Mouse (Mus musculus): ENCODE measurements around the gene Yif1b. TPM values are rescaled to one million over a fixed set of nuclear protein-coding genes. Genes with fewer than 3 reads are reported as not detected.
A peak's percentile ranks its signal among the peaks of the same experiment; 100 is the strongest.

Yif1b gene
- total RNA-seq, 1 experiment, result 201 TPM

- no peaks in the 10 kb centered on the region; the same call in 1 of the 2 replicates for H3K36me3 ChIP-seq (ENCODE audit: control insufficient read depth, insufficient read depth, low read length, poor library complexity, severe bottlenecking)
- in situ Hi-C loops (cut with MboI; ENCODE audit: low sequenced_read_pairs in 2 of 2, unreplicated experiment in 2 of 2), result no loop called here
- no peak overlapping the region for H3K27ac ChIP-seq (ENCODE audit: insufficient read depth, low read depth, low read length, poor library complexity, severe bottlenecking)
- peaks cover 4 to 20% of the 10 kb centered on the region in 2 experiments; a peak in 3 of 4 replicates for H3K4me1 ChIP-seq (ENCODE audit: control insufficient read depth in 2 of 2, insufficient read depth in 2 of 2, low read length in 2 of 2, poor library complexity in 1 of 2)
- H3K9me3 ChIP-seq (ENCODE audit: control insufficient read depth, insufficient read depth, low read depth, low read length), result no peaks in the 10 kb centered on the region
- TF ChIP-seq CHD2 (IDR thresholded peaks at IDR 0.05; ENCODE audit: low read depth, low read length) (no peak), ZC3H11A (IDR thresholded peaks at IDR 0.05; ENCODE audit: borderline replicate concordance, low read depth, low read length) (no peak), MAFK (IDR thresholded peaks at IDR 0.05; ENCODE audit: insufficient read depth, low read depth, low read length) (no peak), HCFC1 (IDR thresholded peaks at IDR 0.05; ENCODE audit: borderline replicate concordance, insufficient read depth, low read length) (no peak), ZNF384 (IDR thresholded peaks at IDR 0.05; ENCODE audit: low read depth, low read length) (no peak)
- no peak for DNase-seq (ENCODE audit: low read depth, low spot score)
- no peak overlapping the region for H3K4me3 ChIP-seq (ENCODE audit: insufficient read depth in 1 of 2, low read depth in 1 of 2, low read length in 2 of 2, poor library complexity in 1 of 2, severe bottlenecking in 1 of 2)
- no peak overlapping the region for H3K9ac ChIP-seq (ENCODE audit: insufficient read depth, low read depth, low read length, poor library complexity, severe bottlenecking)
Measured at GRCm38 (mm10) chr7:29287481-29287880, 49.4 kb downstream of the Yif1b start.

- Histone ChIP-seq H3K4me1 (ENCODE audit: control insufficient read depth in 2 of 2, insufficient read depth in 2 of 2, low read length in 2 of 2, poor library complexity in 1 of 2) (peaks cover 8 to 24% of the 10 kb centered on the region in 2 experiments; a peak in 3 of 4 replicates), H3K4me3 (ENCODE audit: insufficient read depth in 1 of 2, low read depth in 1 of 2, low read length in 2 of 2, poor library complexity in 1 of 2, severe bottlenecking in 1 of 2) (no peak overlapping the region), H3K36me3 (ENCODE audit: control insufficient read depth, insufficient read depth, low read length, poor library complexity, severe bottlenecking) (peaks cover 2% of the 10 kb centered on the region; the same call in 1 of the 2 replicates), H3K9me3 (ENCODE audit: control insufficient read depth, insufficient read depth, low read depth, low read length) (no peaks in the 10 kb centered on the region), H3K27ac (ENCODE audit: insufficient read depth, low read depth, low read length, poor library complexity, severe bottlenecking) (no peak overlapping the region), H3K9ac (ENCODE audit: insufficient read depth, low read depth, low read length, poor library complexity, severe bottlenecking) (no peak overlapping the region)
- DNase-seq (ENCODE audit: low read depth, low spot score), result no peak
- in situ Hi-C loops (cut with MboI; ENCODE audit: low sequenced_read_pairs in 2 of 2, unreplicated experiment in 2 of 2), result no loop called here
- no peak for TF ChIP-seq HCFC1 (IDR thresholded peaks at IDR 0.05; ENCODE audit: borderline replicate concordance, insufficient read depth, low read length)
- no peak for TF ChIP-seq ZC3H11A (IDR thresholded peaks at IDR 0.05; ENCODE audit: borderline replicate concordance, low read depth, low read length)
- TF ChIP-seq ZNF384 (IDR thresholded peaks at IDR 0.05; ENCODE audit: low read depth, low read length), result no peak
- no peak for TF ChIP-seq MAFK (IDR thresholded peaks at IDR 0.05; ENCODE audit: insufficient read depth, low read depth, low read length)
- TF ChIP-seq CHD2 (IDR thresholded peaks at IDR 0.05; ENCODE audit: low read depth, low read length), result no peak
Measured at GRCm38 (mm10) chr7:29288079-29288478, 50.0 kb downstream of the Yif1b start.

- TF ChIP-seq ZC3H11A (IDR thresholded peaks at IDR 0.05; ENCODE audit: borderline replicate concordance, low read depth, low read length) (no peak), MAFK (IDR thresholded peaks at IDR 0.05; ENCODE audit: insufficient read depth, low read depth, low read length) (no peak), ZNF384 (IDR thresholded peaks at IDR 0.05; ENCODE audit: low read depth, low read length) (no peak), CHD2 (IDR thresholded peaks at IDR 0.05; ENCODE audit: low read depth, low read length) (no peak), HCFC1 (IDR thresholded peaks at IDR 0.05; ENCODE audit: borderline replicate concordance, insufficient read depth, low read length) (no peak)
- Histone ChIP-seq H3K9ac (ENCODE audit: insufficient read depth, low read depth, low read length, poor library complexity, severe bottlenecking) (peak within 1 kb of the TSS; percentile 61), H3K36me3 (ENCODE audit: control insufficient read depth, insufficient read depth, low read length, poor library complexity, severe bottlenecking) (peaks cover 2% of the 10 kb centered on the region; the same call in 1 of the 2 replicates), H3K4me3 (ENCODE audit: insufficient read depth in 1 of 2, low read depth in 1 of 2, low read length in 2 of 2, poor library complexity in 1 of 2, severe bottlenecking in 1 of 2) (peak within 1 kb of the TSS; percentile 75 to 83), H3K4me1 (ENCODE audit: control insufficient read depth in 2 of 2, insufficient read depth in 2 of 2, low read length in 2 of 2, poor library complexity in 1 of 2) (peaks cover 9 to 29% of the 10 kb centered on the region in 2 experiments; a peak in 3 of 4 replicates), H3K9me3 (ENCODE audit: control insufficient read depth, insufficient read depth, low read depth, low read length) (no peaks in the 10 kb centered on the region), H3K27ac (ENCODE audit: insufficient read depth, low read depth, low read length, poor library complexity, severe bottlenecking) (no peak within 1 kb of the TSS)
- in situ Hi-C loops (cut with MboI; ENCODE audit: low sequenced_read_pairs in 2 of 2, unreplicated experiment in 2 of 2), result no loop called here
- DNase-seq (ENCODE audit: low read depth, low spot score), result peak; percentile 70
Measured at GRCm38 (mm10) chr7:29288942-29289638, 51.0 kb downstream of the Yif1b start, which contains the start of gene Ppp1r14a. Ppp1r14a (plus strand) TSS chr7:29289308.

GRCm38 (mm10) chr7:29289856-29290255 is 51.7 kb downstream of the Yif1b start:
- Histone ChIP-seq H3K4me1 (ENCODE audit: control insufficient read depth in 2 of 2, insufficient read depth in 2 of 2, low read length in 2 of 2, poor library complexity in 1 of 2) (peaks cover 9 to 33% of the 10 kb centered on the region in 2 experiments; a peak in 3 of 4 replicates), H3K27ac (ENCODE audit: insufficient read depth, low read depth, low read length, poor library complexity, severe bottlenecking) (no peak overlapping the region), H3K9me3 (ENCODE audit: control insufficient read depth, insufficient read depth, low read depth, low read length) (no peaks in the 10 kb centered on the region)

More at GRCm38 (mm10) chr7:29289856-29290255, 51.7 kb downstream of the Yif1b start:
- peak overlapping the region; percentile 61; the same call in 1 of the 2 replicates for H3K9ac ChIP-seq (ENCODE audit: insufficient read depth, low read depth, low read length, poor library complexity, severe bottlenecking)
- H3K36me3 ChIP-seq (ENCODE audit: control insufficient read depth, insufficient read depth, low read length, poor library complexity, severe bottlenecking), result peaks cover 2% of the 10 kb centered on the region; the same call in 1 of the 2 replicates
- peak overlapping the region; percentile 75 to 83 for H3K4me3 ChIP-seq (ENCODE audit: insufficient read depth in 1 of 2, low read depth in 1 of 2, low read length in 2 of 2, poor library complexity in 1 of 2, severe bottlenecking in 1 of 2)
- in situ Hi-C loops (cut with MboI; ENCODE audit: low sequenced_read_pairs in 2 of 2, unreplicated experiment in 2 of 2), result no loop called here
- no peak for DNase-seq (ENCODE audit: low read depth, low spot score)
- TF ChIP-seq HCFC1 (IDR thresholded peaks at IDR 0.05; ENCODE audit: borderline replicate concordance, insufficient read depth, low read length), result no peak
- no peak for TF ChIP-seq CHD2 (IDR thresholded peaks at IDR 0.05; ENCODE audit: low read depth, low read length)
- no peak for TF ChIP-seq ZC3H11A (IDR thresholded peaks at IDR 0.05; ENCODE audit: borderline replicate concordance, low read depth, low read length)
- no peak for TF ChIP-seq MAFK (IDR thresholded peaks at IDR 0.05; ENCODE audit: insufficient read depth, low read depth, low read length)
- TF ChIP-seq ZNF384 (IDR thresholded peaks at IDR 0.05; ENCODE audit: low read depth, low read length), result no peak

Data from ES-E14 (cell line).